Comparison of ENCODE assay signal across 9 mouse cellular contexts in the genomic region with DNA sequence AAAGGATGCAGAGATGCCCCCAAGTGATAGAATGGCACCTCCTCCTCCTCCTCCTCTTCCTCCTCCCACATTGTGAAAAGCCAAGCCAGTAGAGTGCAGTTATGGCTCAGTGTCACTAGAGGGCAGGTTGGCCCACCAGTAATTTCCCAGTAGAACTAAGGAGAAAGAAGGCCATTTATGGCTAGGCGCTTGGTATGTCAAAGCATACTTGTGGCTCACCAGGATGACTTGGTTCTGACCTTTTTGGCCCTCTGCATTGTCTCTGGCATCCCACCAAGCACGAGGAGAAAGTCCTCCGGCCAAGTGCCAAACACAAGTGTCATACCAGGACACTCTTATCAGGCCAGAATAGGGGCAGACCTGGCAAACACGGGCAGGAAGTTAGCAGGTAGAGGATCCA. TPM values are rescaled to one million over a fixed set of nuclear protein-coding genes. Genes with fewer than 3 reads are reported as not detected.
DNase-seq lines count a peak whose midpoint lies in the region.
"Had no signal": no experiment of that assay in that cellular context is flagged by ENCODE, and none has a peak within 500 bp of the region (broad histone marks: within the 10 kb centered on the region; RNA-seq: fewer than 3 reads in every experiment).

No protein-coding gene starts in this region.

- peak; percentile 64 for DNase-seq in gastrocnemius, adult 18-20 months (ENCODE audit: low spot score)
- no peak for DNase-seq in gastrocnemius, postnatal 14 days
- DNase-seq in 3T3-L1 (ENCODE audit: low read depth, low spot score) (peak; percentile 89), ZHBTc4 (ENCODE audit: low read depth, low spot score) (peak; percentile 59)
- peak; percentile 50 for DNase-seq in embryonic facial prominence, embryonic 10.5 days (ENCODE audit: low spot score)
- DNase-seq in kidney, postnatal 14 days: peak; percentile 69
- peak; percentile 54 for DNase-seq in lung, postnatal 14 days
- DNase-seq in testis, postnatal 10 days (ENCODE audit: low spot score): peak; percentile 55

- peaks cover 42% of the 10 kb centered on the region for H3K27me3 ChIP-seq in embryonic facial prominence, embryonic 10.5 days (replicated peaks; ENCODE audit: low read depth, poor library complexity, severe bottlenecking)

- WGBS in embryonic facial prominence, embryonic 10.5 days: 49% methylated on average over 4 of the region's 4 CpGs

- no peak overlapping the region for H3K4me3 ChIP-seq in embryonic facial prominence, embryonic 10.5 days
- H3K4me3 ChIP-seq: limb, embryonic 15.5 days had no signal

- peaks cover 14% of the 10 kb centered on the region for H3K4me1 ChIP-seq in embryonic facial prominence, embryonic 10.5 days

- no peaks in the 10 kb centered on the region for H3K9me3 ChIP-seq in embryonic facial prominence, embryonic 10.5 days
- H3K9me3 ChIP-seq: limb, embryonic 15.5 days had no signal

- H3K36me3 ChIP-seq in embryonic facial prominence, embryonic 10.5 days (replicated peaks): no peaks in the 10 kb centered on the region
- H3K36me3 ChIP-seq: limb, embryonic 15.5 days had no signal

- H3K27ac ChIP-seq in embryonic facial prominence, embryonic 10.5 days (replicated peaks): no peak overlapping the region
- H3K27ac ChIP-seq: limb, embryonic 15.5 days had no signal

- intact Hi-C loops in gastrocnemius, postnatal 14 days (cut with DNase I; ENCODE audit: low total_unique reads): loop anchor here (5.0 to 10.0 kb wide), 2 partner anchors 59 to 157 kb away; no protein-coding TSS in a partner anchor

RNA-seq across cellular contexts. Expression of gene Cpne2, which starts 4.5 kb away (rescaled TPM):
- 10 to 100 TPM in 1 of 2 experiments, 1 to 10 TPM in 1; 5.8 to 10.1 TPM for total RNA-seq in gastrocnemius, adult 18-20 months (2021)
- total RNA-seq in gastrocnemius, postnatal 14 days (2021): 10 to 100 TPM; 13.4 to 20.7 TPM
- 9.1 and 9.9 TPM in 2 replicates for polyA plus RNA-seq in embryonic facial prominence, embryonic 10.5 days (2016; fragmentation: Nextera tagmentation; extraction: Ambion mirVana)
